Mouse (Mus musculus) olfactory bulb, adult 2 months (tissue): ENCODE data around the gene Slc22a1.

Experiments
- CTCF ChIP-seq: fragments of 200-500 bp; IDR thresholded peaks from 2 replicates; pipeline ENCODE4 v1.5.1; 2012; ENCODE audit warnings: low read depth, mild to moderate bottlenecking, low read length, moderate library complexity; ENCODE audit not compliant: insufficient read depth
- POLR2A ChIP-seq: fragments of 200-500 bp; IDR thresholded peaks from 2 replicates; pipeline ENCODE4 v1.6.1; 2012; ENCODE audit warnings: mild to moderate bottlenecking, low read depth, low read length, moderate library complexity; ENCODE audit not compliant: insufficient read depth

DNA sequence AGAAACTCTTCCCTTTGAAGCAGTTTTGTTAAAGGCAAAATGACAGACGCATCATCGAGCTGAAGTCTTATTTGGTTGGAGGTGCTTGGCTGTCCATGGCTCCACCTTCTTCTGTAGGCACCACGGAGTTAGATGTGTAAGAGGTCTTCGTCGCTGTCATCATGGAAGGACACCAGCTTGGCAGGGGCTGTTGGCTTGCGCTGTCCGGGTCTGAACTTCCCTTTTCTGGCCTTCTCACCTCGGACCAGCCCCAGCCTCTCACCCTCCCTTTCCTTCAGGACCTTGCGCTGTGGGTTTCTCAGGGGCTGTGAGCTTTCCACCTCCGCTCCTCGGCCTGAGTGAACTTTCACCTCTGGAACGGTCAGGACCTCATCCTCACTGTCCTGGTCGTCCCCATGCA is 8.0 kb upstream of the Slc22a1 start:
- TF ChIP-seq CTCF, result no peak
- TF ChIP-seq POLR2A, result no peak
